Mouse (Mus musculus): ENCODE results near the gene Nelfcd. TPM values are rescaled to one million over a fixed set of nuclear protein-coding genes. Genes with fewer than 3 reads are reported as not detected.

Gene Nelfcd
- polyA plus RNA-seq, 1 experiment from 2014 or later = 195 TPM

- Histone ChIP-seq H3K27ac (replicated peaks; ENCODE audit: low read depth, low read length) (peak within 1 kb of the TSS; percentile 73; the same call in 1 of the 2 replicates), H3K4me2 (ENCODE audit: low read depth, severe bottlenecking) (peak within 1 kb of the TSS; percentile 75), H3K36me3 (ENCODE audit: control insufficient read depth, insufficient read depth, low read length) (peaks cover 4% of the 10 kb centered on the region), H3K27me3 (ENCODE audit: control insufficient read depth, insufficient read depth, low read length) (no peaks in the 10 kb centered on the region), H3K9me3 (ENCODE audit: control insufficient read depth, low read length) (no peaks in the 10 kb centered on the region), H3K4me3 (ENCODE audit: low read depth, low read length) (peak within 1 kb of the TSS; percentile 60), H3K4me1 (ENCODE audit: control insufficient read depth, insufficient read depth, low read length) (0 out of 2 replicates have a peak, but pooled peaks cover 3% of the 10 kb centered on the region), H3K9ac (ENCODE audit: low read length) (peak within 1 kb of the TSS; percentile 81)
- WGBS = under 1% methylated on average over 53 of the region's 53 CpGs
- peak; percentile 97 for ATAC-seq (ENCODE audit: insufficient number of reproducible peaks, low FRiP score, low TSS enrichment, low read depth)
- peak; percentile 99 for DNase-seq (ENCODE audit: low spot score)
Measured at GRCm38 (mm10) chr2:174472818-174473549, 57.4 kb downstream of the Nelfcd start, which contains the start of gene Prelid3b. Prelid3b (minus strand) TSS chr2:174473081.

DNA sequence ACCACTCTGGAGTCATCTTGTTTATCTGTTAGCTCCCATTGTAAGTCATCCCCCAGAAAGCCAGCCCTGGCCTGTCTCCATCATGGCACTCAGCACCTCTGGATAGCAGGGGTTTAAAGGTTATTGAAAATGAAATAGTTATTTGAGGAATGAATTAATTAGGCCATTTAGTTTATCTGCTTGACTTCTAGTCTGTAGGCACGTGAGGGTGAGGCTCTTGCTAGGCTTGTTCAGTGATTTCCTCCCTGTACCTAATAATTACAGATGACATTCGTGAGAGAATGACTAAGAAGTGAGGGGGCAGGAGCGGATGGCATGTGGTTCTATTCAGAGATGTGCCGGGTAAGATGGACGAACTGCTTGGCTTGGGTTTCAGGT is 57.9 kb downstream of the Nelfcd start:
- peak overlapping the region; percentile 73; the same call in 1 of the 2 replicates for H3K27ac ChIP-seq (replicated peaks; ENCODE audit: low read depth, low read length)
- H3K9me3 ChIP-seq (ENCODE audit: control insufficient read depth, low read length) = no peaks in the 10 kb centered on the region
- DNase-seq (ENCODE audit: low spot score) (no peak), ATAC-seq (ENCODE audit: insufficient number of reproducible peaks, low FRiP score, low TSS enrichment, low read depth) (no peak)
- peak overlapping the region; percentile 75 for H3K4me2 ChIP-seq (ENCODE audit: low read depth, severe bottlenecking)
- H3K4me1 ChIP-seq (ENCODE audit: control insufficient read depth, insufficient read depth, low read length) = 0 out of 2 replicates have a peak, but pooled peaks cover 3% of the 10 kb centered on the region
- peak overlapping the region; percentile 60 for H3K4me3 ChIP-seq (ENCODE audit: low read depth, low read length)
- WGBS = 65% methylated on average over 5 of the region's 5 CpGs
- peaks cover 4% of the 10 kb centered on the region for H3K36me3 ChIP-seq (ENCODE audit: control insufficient read depth, insufficient read depth, low read length)
- no peaks in the 10 kb centered on the region for H3K27me3 ChIP-seq (ENCODE audit: control insufficient read depth, insufficient read depth, low read length)
- peak overlapping the region; percentile 60; the same call in 1 of the 2 replicates for H3K9ac ChIP-seq (ENCODE audit: low read length)

Other genes with a start within 250 kb of the Nelfcd start
- 1,406 and 1,468 TPM in 2 replicates for gene Gnas, start 131.5 kb upstream of the Nelfcd start, polyA plus RNA-seq (2014; fragmentation: Nextera tagmentation; extraction: Ambion mirVana)
- gene Gm20721, start 69.1 kb upstream of the Nelfcd start, polyA plus RNA-seq (2014; fragmentation: Nextera tagmentation; extraction: Ambion mirVana) = 8.6 and 13.0 TPM in 2 replicates
- gene Ctsz, start 23.2 kb downstream of the Nelfcd start, polyA plus RNA-seq (2014; fragmentation: Nextera tagmentation; extraction: Ambion mirVana) = 99.6 and 106 TPM in 2 replicates
- gene Tubb1, start 34.9 kb downstream of the Nelfcd start, polyA plus RNA-seq (2014; fragmentation: Nextera tagmentation; extraction: Ambion mirVana) = 4.9 and 6.0 TPM in 2 replicates
- gene Atp5e, start 48.3 kb downstream of the Nelfcd start, polyA plus RNA-seq (2014; fragmentation: Nextera tagmentation; extraction: Ambion mirVana) = 720 and 731 TPM in 2 replicates
- 118 and 123 TPM in 2 replicates for gene Prelid3b, start 57.3 kb downstream of the Nelfcd start, polyA plus RNA-seq (2014; fragmentation: Nextera tagmentation; extraction: Ambion mirVana)
- gene Zfp831, start 227.7 kb downstream of the Nelfcd start, polyA plus RNA-seq (2014; fragmentation: Nextera tagmentation; extraction: Ambion mirVana) = 0.03 TPM in 1 of 2 replicates, not detected in the other